Mouse (Mus musculus) heart, postnatal 0 days (tissue): Measurements from ENCODE around the gene Pcca. TPM values are rescaled to one million over a fixed set of nuclear protein-coding genes. Genes with fewer than 3 reads are reported as not detected.

Experiments used
- ATAC-seq: fragments of 200-750 bp; cut with Nextera tagmentation; 2 replicates; pipeline ENCODE4 v1.8.0; 2017; ENCODE audit warnings: low read depth, moderate number of reproducible peaks, moderate library complexity; ENCODE audit not compliant: insufficient read depth
- DNase-seq: peaks from one replicate; pipeline ENCODE4 v3.0.0-alpha.2; 2016; ENCODE audit warnings: low spot score
- H3K27ac ChIP-seq: fragments of 300-500 bp; sonication (generic); 2 replicates; pipeline ENCODE4 v1.5.1; 2014; ENCODE audit warnings: low read depth, mild to moderate bottlenecking
- H3K27me3 ChIP-seq: fragments of 300-500 bp; sonication (generic); 2 replicates; pipeline ENCODE4 v1.6.1; 2014; ENCODE audit warnings: low read length, mixed read lengths; ENCODE audit not compliant: control insufficient read depth, insufficient read depth
- H3K36me3 ChIP-seq: fragments of 300-500 bp; sonication (generic); replicated peaks from 2 replicates; pipeline ENCODE4 v1.6.1; 2014; ENCODE audit warnings: low read length, mixed read lengths; ENCODE audit not compliant: control insufficient read depth, insufficient read depth
- H3K4me1 ChIP-seq: fragments of 300-500 bp; sonication (generic); 2 replicates; pipeline ENCODE4 v1.6.1; 2014; ENCODE audit warnings: antibody characterized with exemption; ENCODE audit not compliant: control insufficient read depth, insufficient read depth
- H3K4me2 ChIP-seq: fragments of 300-500 bp; sonication (generic); 2 replicates; pipeline ENCODE4 v1.6.1; 2014; ENCODE audit warnings: low read depth, mild to moderate bottlenecking, low read length, moderate library complexity
- H3K4me3 ChIP-seq: fragments of 300-500 bp; sonication (generic); 2 replicates; pipeline ENCODE4 v1.5.1; 2014; ENCODE audit warnings: low read depth, low read length
- H3K9ac ChIP-seq: fragments of 300-500 bp; sonication (generic); replicated peaks from 2 replicates; pipeline ENCODE4 v1.6.1; 2014; ENCODE audit warnings: low read depth, low read length, mixed read lengths
- H3K9me3 ChIP-seq: fragments of 300-500 bp; sonication (generic); replicated peaks from 2 replicates; pipeline ENCODE4 v1.6.1; 2016; ENCODE audit warnings: low read length; ENCODE audit not compliant: control insufficient read depth
- CTCF ChIP-seq: IDR thresholded peaks from 2 replicates; pipeline ENCODE4 v1.5.1; 2016; ENCODE audit warnings: antibody characterized with exemption, control low read depth, low read depth
- EP300 ChIP-seq: IDR thresholded peaks from 2 replicates; pipeline ENCODE4 v1.6.1; 2016; ENCODE audit warnings: antibody characterized with exemption, low read depth
- WGBS: fragments of 180-500 bp; shearing (Covaris S2); extraction: QIAGEN DNeasy Blood & Tissue Kit; methylation state at CpG from one replicate; pipeline ENCODE4 v1.1.7; 2014; 5-methylcytosine and 5-hydroxymethylcytosine counted together
- polyA plus RNA-seq: library from polyadenylated mRNA; unstranded; fragments of >200 nt; fragmentation: Nextera tagmentation; extraction: Ambion mirVana; gene quantifications from 2 replicates; pipeline ENCODE4 v1.2.1, GENCODE M21; 2015
- total RNA-seq: library from RNA; depleted of rRNA; stranded (reverse); fragments of >200 nt; gene quantifications from 2 replicates; pipeline ENCODE4 v1.2.3, GENCODE M21; 2014; ENCODE audit warnings: low replicate concordance

Gene Pcca
- total and polyA plus RNA-seq, 2 experiments from 2014 or later = 17.0 to 31.2 TPM

DNA sequence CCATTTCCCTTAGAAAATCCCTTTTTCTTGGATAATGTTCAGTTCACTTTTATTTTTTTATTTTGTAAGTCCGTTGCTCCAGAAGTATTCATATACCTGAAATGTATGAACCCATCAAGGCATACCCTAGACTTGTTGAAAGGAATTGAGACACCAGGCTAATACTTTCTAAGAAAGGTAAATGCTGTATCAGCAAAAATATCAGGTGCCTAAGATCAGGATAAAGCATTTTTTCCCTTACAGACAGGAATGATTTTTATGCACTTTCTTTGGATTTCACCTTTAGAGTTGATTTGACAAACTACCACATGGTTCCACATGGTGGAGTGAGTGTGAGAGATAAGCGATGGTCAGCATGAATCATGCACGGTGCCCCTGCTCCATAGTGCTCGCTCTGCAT, 259.2 kb downstream of the Pcca start:
- no peak overlapping the region for H3K9ac ChIP-seq
- H3K9me3 ChIP-seq = no peaks in the 10 kb centered on the region
- H3K27me3 ChIP-seq = no peaks in the 10 kb centered on the region
- ATAC-seq (no peak), DNase-seq (no peak)
- 91% methylated on average over 4 of the region's 4 CpGs for WGBS
- no peak overlapping the region for H3K4me3 ChIP-seq
- TF ChIP-seq CTCF = no peak
- no peak for TF ChIP-seq EP300
- H3K27ac ChIP-seq = no peak overlapping the region
- no peak overlapping the region for H3K4me2 ChIP-seq
- H3K4me1 ChIP-seq = no peaks in the 10 kb centered on the region
- H3K36me3 ChIP-seq = no peaks in the 10 kb centered on the region

- Histone ChIP-seq H3K4me1 (peaks cover 8% of the 10 kb centered on the region; the same call in 1 of the 2 replicates), H3K36me3 (no peaks in the 10 kb centered on the region), H3K27me3 (no peaks in the 10 kb centered on the region), H3K9ac (no peak overlapping the region), H3K27ac (no peak overlapping the region), H3K9me3 (no peaks in the 10 kb centered on the region), H3K4me2 (no peak overlapping the region), H3K4me3 (no peak overlapping the region)
- DNase-seq (no peak), ATAC-seq (no peak)
- 84% methylated on average over 4 of the region's 4 CpGs for WGBS
- TF ChIP-seq EP300 (no peak), CTCF (no peak)
Measured at GRCm38 (mm10) chr14:122800296-122800695, 266.2 kb downstream of the Pcca start.

DNA sequence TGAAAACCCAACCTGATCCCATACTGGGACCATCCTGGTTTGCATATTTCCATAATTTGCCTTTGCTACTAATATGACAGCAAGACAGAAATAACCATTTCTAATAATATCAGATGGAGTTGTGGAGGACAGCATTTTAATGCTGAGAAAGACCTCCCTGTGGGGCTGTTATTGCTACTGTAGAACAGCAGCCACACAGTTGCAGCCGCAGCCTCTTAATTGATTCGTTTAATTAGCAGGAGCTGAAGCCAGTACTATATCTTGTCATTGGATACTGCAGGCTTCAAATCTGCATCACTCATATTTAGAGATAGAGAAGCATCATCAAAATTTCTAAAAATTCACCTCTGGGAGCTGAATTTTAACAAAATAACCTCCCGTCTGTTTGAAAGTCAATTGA, 286.9 kb downstream of the Pcca start:
- DNase-seq (no peak), ATAC-seq (no peak)
- H3K27ac ChIP-seq = no peak overlapping the region
- no peaks in the 10 kb centered on the region for H3K36me3 ChIP-seq
- no peaks in the 10 kb centered on the region for H3K27me3 ChIP-seq
- H3K9me3 ChIP-seq = no peaks in the 10 kb centered on the region
- H3K4me2 ChIP-seq = no peak overlapping the region
- H3K9ac ChIP-seq = no peak overlapping the region
- 92% methylated on average over 3 of the region's 3 CpGs for WGBS
- no peaks in the 10 kb centered on the region for H3K4me1 ChIP-seq
- TF ChIP-seq EP300 = no peak
- no peak overlapping the region for H3K4me3 ChIP-seq

- Histone ChIP-seq H3K36me3 (no peaks in the 10 kb centered on the region), H3K9ac (no peak overlapping the region), H3K27ac (no peak overlapping the region), H3K27me3 (no peaks in the 10 kb centered on the region), H3K9me3 (no peaks in the 10 kb centered on the region), H3K4me2 (no peak overlapping the region), H3K4me3 (no peak overlapping the region), H3K4me1 (no peaks in the 10 kb centered on the region)
- TF ChIP-seq EP300 (no peak), CTCF (no peak)
- DNase-seq (no peak), ATAC-seq (no peak)
- 52% methylated on average over 2 of the region's 2 CpGs for WGBS
Measured at GRCm38 (mm10) chr14:122823791-122824190, 289.7 kb downstream of the Pcca start.

- H3K4me3 ChIP-seq = no peak overlapping the region
- H3K27me3 ChIP-seq = no peaks in the 10 kb centered on the region
- WGBS = 87% methylated on average over 2 of the region's 2 CpGs
- no peaks in the 10 kb centered on the region for H3K9me3 ChIP-seq
- ATAC-seq (no peak), DNase-seq (no peak)
- H3K4me1 ChIP-seq = no peaks in the 10 kb centered on the region
- no peak overlapping the region for H3K9ac ChIP-seq
- TF ChIP-seq EP300 = no peak
- TF ChIP-seq CTCF = no peak
- no peak overlapping the region for H3K27ac ChIP-seq
- no peak overlapping the region for H3K4me2 ChIP-seq
- H3K36me3 ChIP-seq = no peaks in the 10 kb centered on the region
Measured at GRCm38 (mm10) chr14:122825464-122825863, 291.3 kb downstream of the Pcca start.

- ATAC-seq (no peak), DNase-seq (no peak)
- Histone ChIP-seq H3K4me1 (no peaks in the 10 kb centered on the region), H3K4me3 (no peak overlapping the region), H3K9ac (no peak overlapping the region), H3K36me3 (no peaks in the 10 kb centered on the region), H3K27ac (no peak overlapping the region), H3K9me3 (no peaks in the 10 kb centered on the region), H3K27me3 (no peaks in the 10 kb centered on the region), H3K4me2 (no peak overlapping the region)
- 88% methylated on average over 1 of the region's 1 CpGs for WGBS
- TF ChIP-seq CTCF = no peak
- TF ChIP-seq EP300 = no peak
Measured at GRCm38 (mm10) chr14:122830433-122830832, 296.3 kb downstream of the Pcca start.
